Mouse (Mus musculus): ENCODE measurements around the gene Atp7b.

DNA sequence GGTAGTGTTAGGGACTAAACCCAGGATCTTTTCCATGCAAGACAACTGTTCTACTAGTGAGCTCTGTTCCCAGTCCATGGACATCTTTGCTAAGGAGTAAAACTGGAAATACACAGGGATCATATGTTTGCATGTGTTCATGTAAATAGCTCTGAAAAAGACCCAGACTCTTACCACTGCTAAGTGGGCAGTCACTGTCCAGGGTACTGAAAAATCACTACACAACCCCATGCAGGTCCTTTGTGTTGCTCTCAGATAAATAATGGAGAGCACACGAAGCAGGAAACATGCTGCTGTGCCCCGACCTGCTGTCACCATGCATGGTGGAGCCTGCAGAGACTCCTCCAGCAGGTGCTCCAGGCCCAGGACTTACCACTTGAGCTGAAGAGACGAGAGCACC is 64.9 kb downstream of the Atp7b start:
- no peak for TF ChIP-seq CTCF (IDR thresholded peaks at IDR 0.05; ENCODE audit: control insufficient read depth, insufficient read depth, low read length)
- no peak for TF ChIP-seq POLR2A (IDR thresholded peaks at IDR 0.05; ENCODE audit: borderline replicate concordance, control insufficient read depth, low read depth, low read length)

Measured in bone marrow, adult 2 months (tissue).